Mouse (Mus musculus): ENCODE measurements around the gene Ctps2. TPM values are rescaled to one million over a fixed set of nuclear protein-coding genes. Genes with fewer than 3 reads are reported as not detected.

Ctps2 gene
- polyA plus RNA-seq, 1 experiment from 2014 or later, result 57.5 TPM

DNA sequence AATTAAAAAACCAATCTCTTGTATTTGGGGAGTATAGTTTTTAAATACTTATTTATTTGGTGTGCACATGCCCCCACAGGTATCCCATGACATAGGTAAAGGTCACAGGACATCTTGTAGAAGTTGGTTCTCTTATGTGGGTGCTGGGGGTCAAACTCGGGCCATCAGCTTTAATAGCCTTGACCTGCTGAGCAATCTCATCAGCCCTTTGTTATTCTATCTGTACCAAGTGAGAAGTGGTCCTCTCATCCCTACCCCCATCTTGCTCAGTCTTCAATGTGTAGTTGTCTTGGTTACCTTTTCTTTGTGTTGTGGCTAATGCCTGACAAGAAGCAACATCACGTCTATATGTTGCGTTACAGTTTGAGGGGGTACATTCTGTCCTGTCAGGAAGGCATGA lies 56.9 kb downstream of the Ctps2 start:
- 79% methylated on average over 3 of the region's 3 CpGs for WGBS (ENCODE audit: insufficient replicate concordance)
- ATAC-seq (replicated peaks; ENCODE audit: insufficient number of reproducible peaks, low FRiP score, low TSS enrichment), result no peak
- no peak overlapping the region for H3K9ac ChIP-seq (ENCODE audit: low read depth, low read length)

DNA sequence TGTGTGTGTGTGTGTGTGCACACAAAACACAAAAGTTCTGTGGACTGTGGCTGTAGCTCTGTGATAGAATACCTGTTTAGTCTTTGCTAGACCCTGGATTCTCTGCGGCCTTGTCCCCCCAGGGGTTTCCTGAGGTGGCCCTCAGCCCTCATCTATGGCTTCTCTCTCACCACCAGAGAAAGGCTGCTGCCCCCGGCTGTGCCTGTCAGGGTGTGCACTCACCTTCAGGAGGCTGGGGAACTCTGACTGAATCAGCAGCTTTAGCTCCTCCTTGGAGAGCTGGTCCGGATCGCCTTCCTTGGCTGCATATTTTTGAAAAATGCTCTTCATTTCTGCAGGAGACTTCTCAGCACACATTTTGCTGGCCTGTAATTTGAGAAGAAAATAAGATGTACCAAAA lies 62.8 kb downstream of the Ctps2 start:
- Histone ChIP-seq H3K36me3 (ENCODE audit: control insufficient read depth, insufficient read depth, low read length) (no peaks in the 10 kb centered on the region), H3K9me3 (replicated peaks; ENCODE audit: control insufficient read depth, low read length) (no peaks in the 10 kb centered on the region), H3K4me2 (no peak overlapping the region), H3K27ac (ENCODE audit: low read depth, low read length) (no peak overlapping the region), H3K9ac (ENCODE audit: low read depth, low read length) (no peak overlapping the region), H3K4me1 (ENCODE audit: control insufficient read depth, insufficient read depth, low read length) (no peaks in the 10 kb centered on the region), H3K27me3 (ENCODE audit: control insufficient read depth, insufficient read depth, low read length) (peaks cover 2% of the 10 kb centered on the region; the same call in 1 of the 2 replicates), H3K4me3 (ENCODE audit: low read depth, low read length) (no peak overlapping the region)
- 48% methylated on average over 4 of the region's 4 CpGs for WGBS (ENCODE audit: insufficient replicate concordance)
- ATAC-seq (replicated peaks; ENCODE audit: insufficient number of reproducible peaks, low FRiP score, low TSS enrichment), result no peak

More for the DNA sequence above, 56.9 kb downstream of the Ctps2 start:
- H3K36me3 ChIP-seq (ENCODE audit: control insufficient read depth, insufficient read depth, low read length), result no peaks in the 10 kb centered on the region
- no peak overlapping the region for H3K27ac ChIP-seq (ENCODE audit: low read depth, low read length)
- H3K9me3 ChIP-seq (replicated peaks; ENCODE audit: control insufficient read depth, low read length), result no peaks in the 10 kb centered on the region
- H3K27me3 ChIP-seq (ENCODE audit: control insufficient read depth, insufficient read depth, low read length), result no peaks in the 10 kb centered on the region
- H3K4me3 ChIP-seq (ENCODE audit: low read depth, low read length), result no peak overlapping the region
- no peak overlapping the region for H3K4me2 ChIP-seq
- no peaks in the 10 kb centered on the region for H3K4me1 ChIP-seq (ENCODE audit: control insufficient read depth, insufficient read depth, low read length)

DNA sequence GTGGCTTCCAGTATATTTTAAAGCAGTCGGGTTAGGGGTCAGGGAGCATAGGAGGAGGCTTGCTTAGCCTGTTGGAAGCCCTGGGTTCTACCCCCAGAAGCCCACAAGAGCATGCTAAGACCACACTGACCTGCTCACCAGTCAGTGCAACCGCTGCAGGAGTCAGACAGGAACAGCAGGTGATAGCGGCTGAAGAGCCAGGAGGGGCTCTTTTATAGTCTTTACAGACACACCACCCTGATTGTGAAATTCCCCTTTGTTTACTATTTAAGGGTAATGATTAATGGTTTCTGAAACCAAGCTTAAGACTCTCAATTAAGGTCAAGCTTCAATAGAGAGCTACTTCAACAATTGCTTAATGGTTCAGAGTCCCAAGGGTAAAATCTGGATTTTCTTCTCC lies 63.3 kb downstream of the Ctps2 start, which contains the start of gene S100g:
S100g (minus strand) TSS at position 217 of the 400 bp plus-strand sequence.
- WGBS (ENCODE audit: insufficient replicate concordance), result 53% methylated on average over 3 of the region's 3 CpGs
- no peaks in the 10 kb centered on the region for H3K36me3 ChIP-seq (ENCODE audit: control insufficient read depth, insufficient read depth, low read length)
- no peaks in the 10 kb centered on the region for H3K9me3 ChIP-seq (replicated peaks; ENCODE audit: control insufficient read depth, low read length)
- no peak for ATAC-seq (replicated peaks; ENCODE audit: insufficient number of reproducible peaks, low FRiP score, low TSS enrichment)
- H3K27ac ChIP-seq (ENCODE audit: low read depth, low read length), result no peak within 1 kb of the TSS
- no peak within 1 kb of the TSS for H3K4me3 ChIP-seq (ENCODE audit: low read depth, low read length)
- H3K9ac ChIP-seq (ENCODE audit: low read depth, low read length), result no peak within 1 kb of the TSS
- H3K27me3 ChIP-seq (ENCODE audit: control insufficient read depth, insufficient read depth, low read length), result peaks cover 2% of the 10 kb centered on the region; the same call in 1 of the 2 replicates
- no peak within 1 kb of the TSS for H3K4me2 ChIP-seq
- H3K4me1 ChIP-seq (ENCODE audit: control insufficient read depth, insufficient read depth, low read length), result no peaks in the 10 kb centered on the region

DNA sequence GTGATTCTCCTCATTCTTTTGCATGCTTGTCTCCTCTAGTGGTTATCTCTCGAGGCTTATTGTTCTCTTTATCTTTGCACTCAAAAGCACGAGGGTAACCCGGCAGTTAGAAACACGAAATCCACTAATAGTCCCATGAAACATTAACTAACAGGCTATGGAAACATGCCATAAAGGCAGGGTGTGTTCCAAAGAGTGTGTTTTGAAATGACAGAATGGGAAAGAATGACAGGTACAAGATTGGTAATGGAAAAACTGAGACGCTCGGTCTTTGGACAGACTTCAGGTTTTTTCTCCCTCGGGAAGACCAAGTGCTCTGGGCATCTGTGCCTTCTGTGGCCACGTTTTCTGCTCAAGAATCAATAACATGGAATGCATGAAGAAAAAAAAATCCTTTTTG lies 66.4 kb downstream of the Ctps2 start:
- H3K9ac ChIP-seq (ENCODE audit: low read depth, low read length), result no peak overlapping the region
- H3K4me2 ChIP-seq, result no peak overlapping the region
- no peaks in the 10 kb centered on the region for H3K36me3 ChIP-seq (ENCODE audit: control insufficient read depth, insufficient read depth, low read length)
- no peak overlapping the region for H3K4me3 ChIP-seq (ENCODE audit: low read depth, low read length)
- no peaks in the 10 kb centered on the region for H3K9me3 ChIP-seq (replicated peaks; ENCODE audit: control insufficient read depth, low read length)
- H3K4me1 ChIP-seq (ENCODE audit: control insufficient read depth, insufficient read depth, low read length), result no peaks in the 10 kb centered on the region
- peaks cover 2% of the 10 kb centered on the region; the same call in 1 of the 2 replicates for H3K27me3 ChIP-seq (ENCODE audit: control insufficient read depth, insufficient read depth, low read length)
- H3K27ac ChIP-seq (ENCODE audit: low read depth, low read length), result no peak overlapping the region
- no peak for ATAC-seq (replicated peaks; ENCODE audit: insufficient number of reproducible peaks, low FRiP score, low TSS enrichment)
- whole genome bisulfite sequencing (ENCODE audit: insufficient replicate concordance), result 55% methylated on average over 8 of the region's 8 CpGs

DNA sequence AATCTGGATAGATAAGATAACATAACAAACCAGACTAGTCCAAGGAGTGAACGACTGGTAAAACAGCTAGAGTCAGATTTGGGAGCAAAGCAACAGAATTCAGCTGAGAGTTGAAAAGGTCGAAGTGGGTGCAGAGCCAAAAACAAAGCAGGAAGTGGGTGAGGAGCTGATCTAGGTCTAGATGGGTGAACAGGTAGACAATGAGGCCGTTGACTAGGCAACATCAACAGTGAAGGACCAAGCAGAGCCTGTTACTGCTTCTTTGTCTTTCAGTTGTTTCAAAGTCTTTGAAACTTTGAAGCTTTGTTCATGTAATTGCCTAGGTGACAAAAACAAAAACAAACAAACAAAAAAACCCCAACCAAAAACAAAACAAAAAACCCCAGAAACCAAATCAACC lies 75.2 kb downstream of the Ctps2 start:
- 70% methylated on average over 3 of the region's 3 CpGs for WGBS (ENCODE audit: insufficient replicate concordance)
- Histone ChIP-seq H3K27me3 (ENCODE audit: control insufficient read depth, insufficient read depth, low read length) (no peaks in the 10 kb centered on the region), H3K27ac (ENCODE audit: low read depth, low read length) (no peak overlapping the region), H3K9me3 (replicated peaks; ENCODE audit: control insufficient read depth, low read length) (no peaks in the 10 kb centered on the region), H3K4me2 (no peak overlapping the region), H3K9ac (ENCODE audit: low read depth, low read length) (no peak overlapping the region), H3K4me1 (ENCODE audit: control insufficient read depth, insufficient read depth, low read length) (no peaks in the 10 kb centered on the region), H3K4me3 (ENCODE audit: low read depth, low read length) (no peak overlapping the region), H3K36me3 (ENCODE audit: control insufficient read depth, insufficient read depth, low read length) (no peaks in the 10 kb centered on the region)
- no peak for ATAC-seq (replicated peaks; ENCODE audit: insufficient number of reproducible peaks, low FRiP score, low TSS enrichment)

DNA sequence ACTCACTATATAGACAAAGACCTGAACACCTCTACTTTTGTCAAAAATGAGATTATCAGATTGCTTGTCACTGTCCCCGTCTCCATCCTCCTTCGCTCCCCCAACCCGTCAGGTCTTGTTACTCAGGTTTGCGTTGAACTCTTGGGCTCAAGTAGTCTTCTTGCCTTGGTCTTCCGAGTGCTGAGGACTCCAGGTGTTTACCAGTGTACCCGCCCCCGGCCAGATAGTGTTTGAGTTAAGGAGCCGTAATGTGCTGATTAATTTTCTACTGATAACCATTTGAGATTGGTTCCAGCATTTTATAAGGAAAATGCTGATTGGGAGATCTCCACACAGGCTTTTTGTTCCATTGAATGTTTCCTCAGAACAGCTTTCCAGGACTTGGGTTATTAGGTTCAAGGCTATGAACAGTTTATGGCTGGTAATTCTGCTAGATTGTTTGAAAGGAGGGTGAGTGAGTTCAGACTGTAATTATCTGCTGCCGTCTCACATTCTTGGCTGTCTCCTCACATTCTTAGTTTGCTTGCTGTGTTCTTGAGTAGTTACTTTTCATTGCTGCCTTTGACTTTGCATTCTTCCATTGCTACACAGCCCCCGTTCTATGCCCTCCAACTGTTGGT lies 85.9 kb downstream of the Ctps2 start:
- no peak overlapping the region for H3K27ac ChIP-seq (ENCODE audit: low read depth, low read length)
- ATAC-seq (replicated peaks; ENCODE audit: insufficient number of reproducible peaks, low FRiP score, low TSS enrichment), result no peak
- WGBS (ENCODE audit: insufficient replicate concordance), result 90% methylated on average over 10 of the region's 10 CpGs

DNA sequence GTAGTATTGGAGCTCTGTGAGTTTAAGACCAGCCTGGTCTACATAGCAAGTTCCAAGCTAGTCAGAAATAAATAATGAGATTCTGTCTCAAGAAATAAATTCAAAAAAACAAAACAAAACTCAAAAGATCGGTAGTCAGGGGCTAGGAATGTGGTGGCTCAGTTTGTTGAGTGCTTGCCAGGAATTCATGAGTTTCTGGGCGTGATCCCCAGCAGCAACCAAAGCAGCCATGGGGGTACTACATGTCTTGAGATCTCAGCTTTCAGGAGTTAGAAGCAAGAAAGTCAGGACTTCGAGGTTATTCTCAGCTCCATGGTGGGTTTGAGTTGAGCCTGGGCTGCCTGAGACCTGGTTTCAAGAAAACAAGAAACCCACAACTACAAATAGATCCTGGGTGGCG lies 90.4 kb downstream of the Ctps2 start:
- Histone ChIP-seq H3K9ac (ENCODE audit: low read depth, low read length) (no peak overlapping the region), H3K4me1 (ENCODE audit: control insufficient read depth, insufficient read depth, low read length) (no peaks in the 10 kb centered on the region), H3K27ac (ENCODE audit: low read depth, low read length) (no peak overlapping the region), H3K27me3 (ENCODE audit: control insufficient read depth, insufficient read depth, low read length) (no peaks in the 10 kb centered on the region), H3K36me3 (ENCODE audit: control insufficient read depth, insufficient read depth, low read length) (no peaks in the 10 kb centered on the region), H3K4me2 (no peak overlapping the region), H3K4me3 (ENCODE audit: low read depth, low read length) (no peak overlapping the region), H3K9me3 (replicated peaks; ENCODE audit: control insufficient read depth, low read length) (no peaks in the 10 kb centered on the region)
- 76% methylated on average over 4 of the region's 4 CpGs for WGBS (ENCODE audit: insufficient replicate concordance)
- ATAC-seq (replicated peaks; ENCODE audit: insufficient number of reproducible peaks, low FRiP score, low TSS enrichment), result no peak

More for the DNA sequence above, 85.9 kb downstream of the Ctps2 start:
- Histone ChIP-seq H3K27me3 (ENCODE audit: control insufficient read depth, insufficient read depth, low read length) (no peaks in the 10 kb centered on the region), H3K9me3 (replicated peaks; ENCODE audit: control insufficient read depth, low read length) (no peaks in the 10 kb centered on the region), H3K4me3 (ENCODE audit: low read depth, low read length) (no peak overlapping the region), H3K9ac (ENCODE audit: low read depth, low read length) (no peak overlapping the region), H3K4me2 (no peak overlapping the region), H3K36me3 (ENCODE audit: control insufficient read depth, insufficient read depth, low read length) (no peaks in the 10 kb centered on the region), H3K4me1 (ENCODE audit: control insufficient read depth, insufficient read depth, low read length) (no peaks in the 10 kb centered on the region)

DNA sequence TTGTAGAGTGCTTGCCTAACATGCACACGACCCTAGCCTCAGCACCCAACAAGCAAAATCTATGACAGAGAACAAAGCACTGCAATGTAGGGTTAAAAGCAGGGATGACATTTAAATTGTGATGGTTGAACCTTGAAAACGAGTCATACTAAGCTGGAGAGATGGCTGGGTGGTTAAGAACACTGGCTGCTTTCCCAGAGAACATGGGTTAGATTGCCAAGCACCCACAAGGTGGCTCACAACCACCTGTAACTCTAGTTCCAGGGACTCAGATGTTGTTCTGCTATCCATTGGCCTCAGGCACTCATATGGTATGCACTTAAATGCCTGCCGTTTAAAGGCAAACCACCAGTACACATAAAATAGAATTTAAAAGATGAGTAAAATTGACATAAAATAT lies 91.1 kb downstream of the Ctps2 start:
- Histone ChIP-seq H3K9me3 (replicated peaks; ENCODE audit: control insufficient read depth, low read length) (no peaks in the 10 kb centered on the region), H3K4me2 (no peak overlapping the region), H3K27me3 (ENCODE audit: control insufficient read depth, insufficient read depth, low read length) (no peaks in the 10 kb centered on the region), H3K4me1 (ENCODE audit: control insufficient read depth, insufficient read depth, low read length) (no peaks in the 10 kb centered on the region), H3K4me3 (ENCODE audit: low read depth, low read length) (no peak overlapping the region), H3K36me3 (ENCODE audit: control insufficient read depth, insufficient read depth, low read length) (no peaks in the 10 kb centered on the region), H3K9ac (ENCODE audit: low read depth, low read length) (no peak overlapping the region), H3K27ac (ENCODE audit: low read depth, low read length) (no peak overlapping the region)
- no peak for ATAC-seq (replicated peaks; ENCODE audit: insufficient number of reproducible peaks, low FRiP score, low TSS enrichment)
- WGBS (ENCODE audit: insufficient replicate concordance), result 72% methylated on average over 3 of the region's 3 CpGs

DNA sequence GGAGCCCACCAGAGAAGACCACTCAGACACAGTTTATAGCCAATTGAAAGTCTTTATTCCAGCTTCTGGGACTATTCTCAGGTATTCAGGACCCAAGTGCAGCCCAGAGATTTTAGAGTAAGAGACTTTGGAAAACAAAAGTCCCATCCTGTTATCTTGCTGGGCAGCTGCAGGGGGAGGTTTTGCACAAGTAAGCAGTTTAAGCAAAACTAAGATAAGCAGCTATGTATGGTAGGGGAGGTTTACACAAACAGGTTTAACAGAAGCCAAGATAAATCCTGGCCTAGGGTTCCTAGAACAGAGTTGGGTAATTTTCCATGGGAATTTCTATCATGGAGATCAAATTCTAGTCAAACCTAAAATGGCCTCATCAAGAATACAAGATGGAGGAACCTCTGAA lies 126.8 kb downstream of the Ctps2 start:
- no peak overlapping the region for H3K4me2 ChIP-seq
- no peak overlapping the region for H3K4me3 ChIP-seq (ENCODE audit: low read depth, low read length)
- no peaks in the 10 kb centered on the region for H3K36me3 ChIP-seq (ENCODE audit: control insufficient read depth, insufficient read depth, low read length)
- ATAC-seq (replicated peaks; ENCODE audit: insufficient number of reproducible peaks, low FRiP score, low TSS enrichment), result no peak
- H3K27me3 ChIP-seq (ENCODE audit: control insufficient read depth, insufficient read depth, low read length), result no peaks in the 10 kb centered on the region
- no peaks in the 10 kb centered on the region for H3K9me3 ChIP-seq (replicated peaks; ENCODE audit: control insufficient read depth, low read length)
- no peak overlapping the region for H3K27ac ChIP-seq (ENCODE audit: low read depth, low read length)
- no peak overlapping the region for H3K9ac ChIP-seq (ENCODE audit: low read depth, low read length)
- H3K4me1 ChIP-seq (ENCODE audit: control insufficient read depth, insufficient read depth, low read length), result no peaks in the 10 kb centered on the region

Measured in heart, embryonic 11.5 days (tissue).